Mouse (Mus musculus) left cerebral cortex, postnatal 36 days (tissue): ENCODE results near the gene Galns. TPM values are rescaled to one million over a fixed set of nuclear protein-coding genes. Genes with fewer than 3 reads are reported as not detected.
A peak's percentile ranks its signal among the peaks of the same experiment; 100 is the strongest.

Experiments
- DNase-seq, 2 experiments: peaks; one replicate each; pipeline ENCODE4 v3.0.0; 2021 to 2022; ENCODE audit warnings: low spot score in 2 of 2, mixed read lengths in 1 of 2
- intact Hi-C: fragments of 180-260 bp; cut with DNase I; formaldehyde crosslinking; loops from one replicate; pipeline ENCODE4 v1.15.1; 2025
- total RNA-seq, 2 experiments: library from RNA; stranded (reverse); gene quantifications; 2 replicates each; pipeline ENCODE4 v1.2.3; 2021

Galns gene
- 1 to 10 TPM; 8.8 to 9.2 TPM for total RNA-seq

GRCm38 (mm10) chr8:122611295-122612133, at the start of gene Galns, which contains the start of gene Trappc2l:
Gene Galns (minus strand): TSS chr8:122611463.
Gene Trappc2l (plus strand): TSS chr8:122611640.
- DNase-seq: peak; percentile 91 to 92
- intact Hi-C loops: no loop called here

DNA sequence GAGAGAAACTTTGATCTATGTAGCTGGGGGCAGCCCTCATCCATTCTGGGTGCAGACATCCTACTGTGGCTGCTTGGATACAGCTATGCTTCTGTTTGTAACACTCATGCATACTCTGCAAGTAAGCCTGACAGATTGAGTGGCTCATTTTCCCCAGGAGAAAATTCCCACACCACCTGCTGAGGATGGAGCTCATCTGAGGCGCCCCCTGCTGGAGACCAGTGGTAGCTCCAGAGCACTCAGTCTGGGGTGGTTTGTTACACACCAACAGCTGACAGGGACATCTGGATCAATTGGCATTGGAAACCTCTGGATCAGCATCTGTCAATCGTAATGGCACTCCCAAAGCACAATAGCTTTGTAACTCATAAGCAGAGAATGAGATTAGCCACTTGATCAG, 48.8 kb upstream of the Galns start:
- DNase-seq: no peak
- intact Hi-C loops: no loop called here

DNA sequence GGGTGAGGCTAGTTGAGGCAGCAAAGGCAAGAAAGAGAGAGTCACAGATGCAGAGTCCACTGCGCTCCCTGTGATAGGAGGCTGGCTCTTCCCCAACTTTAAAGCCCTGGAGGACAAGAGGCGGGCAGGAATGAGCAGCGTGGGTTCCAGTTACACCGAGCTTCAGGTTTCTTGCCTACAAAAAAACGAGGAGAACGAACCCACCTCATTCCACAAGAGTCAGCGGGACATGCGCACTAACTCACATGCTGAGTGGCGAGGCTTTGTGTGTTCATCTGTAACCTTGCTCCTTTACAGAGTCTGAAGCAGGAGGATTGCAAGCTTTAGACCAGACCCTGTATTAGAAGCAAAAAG, 47.5 kb upstream of the Galns start:
- intact Hi-C loops: no loop called here

DNA sequence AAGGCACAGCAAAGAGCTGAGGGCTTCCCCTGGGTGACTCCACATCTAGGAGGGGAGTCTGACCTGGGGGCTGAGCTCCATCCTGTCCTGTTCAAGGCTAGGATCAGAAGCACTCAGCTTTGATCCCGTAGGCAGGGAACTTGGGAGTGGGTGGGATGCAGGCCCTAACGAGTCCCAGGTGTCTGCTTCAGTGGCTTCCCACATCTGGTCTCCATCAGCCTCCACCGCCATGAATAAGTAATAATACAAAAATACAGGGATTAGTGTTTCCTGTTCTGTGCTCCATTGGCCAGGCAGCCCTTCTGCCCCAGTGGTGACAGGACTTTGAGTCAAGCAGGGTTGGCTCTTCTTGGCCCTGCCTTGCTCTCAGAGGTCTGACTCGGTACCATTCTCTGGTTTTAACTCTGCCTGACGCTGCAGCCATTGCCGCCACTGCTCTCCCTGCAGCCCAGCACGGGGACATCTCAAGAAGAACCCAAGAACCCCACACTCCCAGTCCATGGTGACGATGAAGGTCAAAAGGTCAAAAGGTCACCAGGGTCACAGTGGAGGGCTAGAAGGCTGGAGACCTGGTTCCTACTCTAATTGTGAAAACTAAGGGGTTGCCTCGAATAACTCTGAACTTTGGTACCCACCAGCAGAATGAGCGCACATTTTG, 47.0 kb upstream of the Galns start:
- DNase-seq: no peak
- intact Hi-C loops: no loop called here

More for the DNA sequence above, 47.5 kb upstream of the Galns start:
- DNase-seq: no peak

GRCm38 (mm10) chr8:122656056-122656999, 45.1 kb upstream of the Galns start:
- intact Hi-C loops: no loop called here
- no peak for DNase-seq

DNA sequence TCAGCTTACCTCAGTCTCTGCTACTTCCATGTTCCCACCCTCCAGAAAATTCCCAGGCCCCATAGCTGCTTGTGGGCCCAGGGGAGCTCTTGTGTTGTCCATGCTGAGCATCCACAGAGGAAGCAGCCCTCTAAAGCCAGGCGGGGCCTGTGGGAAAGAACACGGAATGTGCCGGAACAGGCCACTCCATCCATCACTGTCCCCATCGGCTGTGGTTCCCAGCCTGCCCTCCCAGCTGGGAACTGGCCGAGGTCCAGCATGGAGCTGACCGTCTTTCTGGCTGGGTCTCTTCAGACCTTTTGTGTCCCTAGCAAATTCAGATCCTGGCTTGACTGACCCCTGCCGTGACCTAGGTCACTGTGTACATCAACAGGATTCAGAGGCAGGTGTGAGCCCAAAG, 43.5 kb upstream of the Galns start:
- intact Hi-C loops: no loop called here

DNA sequence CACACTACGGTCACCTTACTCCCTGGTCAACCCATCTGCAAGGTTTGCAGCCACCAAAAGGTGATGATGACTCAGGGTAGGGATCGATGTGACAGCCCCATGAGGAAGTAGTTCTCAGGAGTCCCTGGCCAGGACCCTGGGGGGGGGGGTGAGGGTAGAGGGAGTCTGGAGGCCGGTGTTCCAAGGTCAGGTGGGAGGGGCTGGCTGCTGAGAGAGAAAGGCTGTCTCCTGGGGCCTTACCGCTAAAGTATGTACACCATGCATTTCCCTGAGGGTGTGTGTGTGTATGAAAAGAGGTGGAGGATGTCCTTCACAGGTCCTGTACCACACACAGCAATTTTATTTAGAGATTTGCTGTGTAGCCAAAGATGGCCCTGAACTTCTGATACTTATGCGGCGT, 41.4 kb upstream of the Galns start:
- intact Hi-C loops: no loop called here
- DNase-seq: no peak

More for the DNA sequence above, 43.5 kb upstream of the Galns start:
- DNase-seq: no peak

DNA sequence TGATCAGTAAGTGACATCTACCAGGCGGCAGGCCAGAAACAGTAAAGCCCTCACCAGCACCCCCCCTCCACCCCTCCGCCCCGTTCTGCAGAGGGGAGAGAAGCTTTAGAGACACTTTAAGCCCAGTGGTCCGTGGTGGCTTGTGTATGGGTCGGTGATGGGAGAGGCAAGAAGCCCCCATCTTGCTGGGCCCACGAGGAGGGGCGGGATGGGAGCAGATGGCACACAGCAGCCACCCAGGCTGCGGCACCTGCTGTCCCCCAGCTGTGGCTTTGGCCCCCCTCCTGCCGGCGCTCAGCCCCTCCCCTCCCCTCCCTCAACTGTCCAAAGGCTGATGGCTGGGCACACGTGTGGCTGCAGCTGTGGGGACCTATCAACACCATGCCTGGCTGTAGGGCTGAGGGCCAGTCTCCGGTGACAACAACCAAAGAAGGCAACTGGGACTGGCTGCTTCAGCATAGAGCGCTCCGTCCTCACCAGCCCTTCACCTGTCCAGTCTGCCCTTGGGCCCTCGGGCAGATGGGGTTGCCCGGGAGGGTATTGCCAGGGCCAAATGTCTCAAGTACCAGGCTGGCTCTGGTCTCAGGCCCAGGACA, 40.2 kb upstream of the Galns start:
- DNase-seq: no peak
- intact Hi-C loops: no loop called here

- no peak for DNase-seq
- intact Hi-C loops: no loop called here
Observed at GRCm38 (mm10) chr8:122648192-122648970, 37.1 kb upstream of the Galns start.

- no peak for DNase-seq
- intact Hi-C loops: no loop called here
Observed at GRCm38 (mm10) chr8:122646337-122646736, 35.1 kb upstream of the Galns start.

- no peak for DNase-seq
- intact Hi-C loops: no loop called here
Observed at GRCm38 (mm10) chr8:122644175-122644954, 33.1 kb upstream of the Galns start.

DNA sequence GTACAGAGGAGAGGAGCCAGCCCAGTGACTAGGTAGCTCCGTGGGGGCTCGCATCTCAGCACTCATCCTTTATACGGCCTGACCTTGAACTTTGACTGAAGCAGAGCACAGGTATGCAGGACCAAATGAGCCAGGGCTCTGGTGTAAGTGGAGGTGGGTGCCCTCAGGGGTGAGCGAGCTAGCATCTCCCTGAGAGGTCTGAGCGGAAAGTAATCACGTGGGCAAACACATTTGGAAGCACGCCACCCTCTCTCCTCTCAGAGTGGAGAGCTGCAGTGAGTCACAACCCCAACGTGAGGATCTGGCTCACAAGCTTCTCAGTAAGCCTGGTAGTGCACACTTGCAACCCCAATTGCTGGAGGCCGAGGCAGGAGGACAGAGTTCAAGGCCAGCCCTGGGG, 30.8 kb upstream of the Galns start:
- intact Hi-C loops: no loop called here
- peak; percentile 59 to 62 for DNase-seq

DNA sequence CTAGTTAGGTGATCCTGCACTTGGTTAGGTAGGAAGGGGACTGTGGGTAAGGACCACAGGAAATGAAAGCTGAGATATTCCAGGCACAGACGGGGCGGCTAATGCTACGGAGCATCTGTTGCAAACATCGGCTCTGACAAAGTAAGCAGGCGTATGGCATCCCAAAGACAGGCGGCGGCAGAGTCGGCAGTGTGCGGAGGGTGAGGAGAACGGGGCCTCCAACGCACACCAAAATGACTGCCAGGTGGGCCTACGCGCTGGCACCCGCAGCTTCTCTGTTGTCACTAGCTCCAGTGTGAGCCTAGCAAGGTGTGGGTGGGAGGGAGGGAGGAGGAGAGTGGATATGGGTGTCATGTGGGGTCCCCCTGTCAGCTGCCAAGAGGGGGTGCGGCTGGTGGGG, 30.1 kb upstream of the Galns start:
- DNase-seq: peak; percentile 81 to 87
- intact Hi-C loops: loop anchor here (2.0 kb wide), 1 partner anchor 35 kb away; no protein-coding TSS in a partner anchor

DNA sequence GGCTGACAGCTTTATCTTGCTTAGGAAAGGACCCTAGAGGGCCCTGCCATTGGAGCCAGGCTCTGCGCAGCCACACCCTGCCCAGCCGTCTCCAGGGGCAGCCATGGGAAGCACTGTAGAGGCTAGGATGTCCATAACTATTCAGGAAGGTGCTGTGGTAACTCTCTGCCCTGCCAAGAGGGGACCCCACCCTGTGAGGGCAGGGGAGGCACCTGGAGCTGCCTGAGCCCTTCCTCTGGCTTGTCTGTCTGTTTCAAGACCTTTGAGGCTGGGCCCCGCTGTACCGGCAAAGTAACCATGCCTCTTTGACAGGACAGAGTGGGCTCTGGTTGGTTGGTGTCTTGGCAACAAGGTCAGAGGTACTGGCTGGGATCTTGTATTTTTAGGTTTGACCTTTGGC, 29.6 kb upstream of the Galns start:
- no peak for DNase-seq
- intact Hi-C loops: loop anchor here (2.0 kb wide), 1 partner anchor 36 kb away; no protein-coding TSS in a partner anchor

DNA sequence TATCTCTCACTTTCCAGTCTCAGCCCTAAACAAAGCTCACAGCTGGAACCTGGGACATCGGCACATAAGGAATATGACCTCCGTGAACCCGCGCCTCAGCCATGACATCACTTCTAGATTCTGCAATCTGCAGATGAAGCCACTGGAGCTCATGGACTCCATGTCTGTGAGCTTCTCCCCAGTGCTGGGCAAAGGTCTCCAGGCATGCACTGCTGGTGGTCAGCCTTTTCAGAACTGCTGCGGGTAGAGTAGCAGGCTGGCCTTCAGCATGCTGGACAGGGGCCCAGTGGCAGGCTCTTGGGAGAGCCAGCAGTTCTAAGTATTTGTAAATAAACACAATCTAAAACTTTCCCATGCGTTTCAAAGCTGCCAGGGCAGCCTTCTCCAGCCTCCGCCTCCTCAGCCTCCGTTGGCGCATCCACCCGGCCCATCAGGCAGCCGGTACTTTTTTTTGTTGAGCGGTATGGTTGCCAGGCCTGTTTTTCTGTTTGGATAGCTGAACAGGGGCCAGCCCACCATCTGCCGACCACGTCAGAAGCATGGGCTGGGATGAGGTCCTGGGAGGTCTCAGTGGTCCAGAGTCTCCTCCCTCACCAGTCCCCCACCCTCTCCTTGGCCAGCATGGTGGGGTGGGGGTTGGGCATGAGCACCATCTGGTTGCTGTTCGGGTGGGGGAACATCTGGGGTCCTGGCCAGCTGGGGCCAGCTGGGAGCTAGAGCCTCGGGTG, 28.4 kb upstream of the Galns start:
- intact Hi-C loops: loop anchor here (2.0 kb wide), 1 partner anchor 37 kb away; no protein-coding TSS in a partner anchor
- peak; percentile 31 to 50 for DNase-seq

- no peak for DNase-seq
- intact Hi-C loops: no loop called here
Observed at GRCm38 (mm10) chr8:122638601-122639000, 27.3 kb upstream of the Galns start.

GRCm38 (mm10) chr8:122637230-122637629, 26.0 kb upstream of the Galns start:
- intact Hi-C loops: no loop called here
- no peak for DNase-seq
